Mouse (Mus musculus): Measurements from ENCODE around the gene Srms.

Gene Srms

DNA sequence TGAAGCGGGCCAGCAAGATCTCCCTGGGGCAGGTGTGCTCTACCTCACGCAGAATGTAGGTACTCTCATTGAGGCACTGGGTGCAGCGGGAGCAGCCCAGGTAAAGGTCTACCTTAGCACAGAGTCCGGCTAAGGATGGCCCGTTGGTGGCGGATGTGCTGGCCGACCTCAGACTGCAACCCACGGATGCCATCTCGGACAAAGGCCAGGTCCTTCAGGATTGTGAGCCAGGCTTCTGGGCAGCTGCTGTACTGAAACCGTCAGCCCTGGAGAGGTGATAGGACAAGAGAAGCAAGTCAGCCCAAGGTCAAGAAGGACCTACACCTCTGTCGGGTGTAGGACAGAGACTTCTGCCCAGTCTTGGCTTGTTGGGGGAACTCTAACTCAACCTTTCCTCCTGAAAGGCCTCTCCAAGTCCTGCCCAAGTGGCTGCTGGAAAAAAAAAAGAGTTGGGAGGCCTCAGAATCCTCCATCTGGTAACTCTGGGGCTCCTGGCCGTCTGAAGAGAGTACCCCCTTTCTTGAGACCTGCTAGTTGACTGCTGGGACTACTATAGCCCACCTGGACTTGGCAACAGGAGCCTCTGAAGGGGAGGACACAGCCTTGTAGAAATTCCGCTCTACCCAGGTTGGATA lies 27.9 kb upstream of the Srms start:
- H3K27me3 ChIP-seq (ENCODE audit: insufficient read depth, low read length) = peaks cover 19% of the 10 kb centered on the region
- H3K4me1 ChIP-seq (replicated peaks; ENCODE audit: low read depth, low read length) = peaks cover 72% of the 10 kb centered on the region
- H3K36me3 ChIP-seq (ENCODE audit: insufficient read depth, low read length) = no peaks in the 10 kb centered on the region
- no peaks in the 10 kb centered on the region for H3K9me3 ChIP-seq (ENCODE audit: low read length)
- no peak overlapping the region; the same call in 1 of the 2 replicates for H3K4me3 ChIP-seq (replicated peaks; ENCODE audit: low read length)
- TF ChIP-seq NANOG (IDR thresholded peaks at IDR 0.05; ENCODE audit: borderline replicate concordance, low read length) = no peak
- TF ChIP-seq CTCF (conservative IDR thresholded peaks at IDR 0.05; ENCODE audit: low read length) = no peak
- TF ChIP-seq POU5F1 (IDR thresholded peaks at IDR 0.05; ENCODE audit: borderline replicate concordance, low read length) = no peak

DNA sequence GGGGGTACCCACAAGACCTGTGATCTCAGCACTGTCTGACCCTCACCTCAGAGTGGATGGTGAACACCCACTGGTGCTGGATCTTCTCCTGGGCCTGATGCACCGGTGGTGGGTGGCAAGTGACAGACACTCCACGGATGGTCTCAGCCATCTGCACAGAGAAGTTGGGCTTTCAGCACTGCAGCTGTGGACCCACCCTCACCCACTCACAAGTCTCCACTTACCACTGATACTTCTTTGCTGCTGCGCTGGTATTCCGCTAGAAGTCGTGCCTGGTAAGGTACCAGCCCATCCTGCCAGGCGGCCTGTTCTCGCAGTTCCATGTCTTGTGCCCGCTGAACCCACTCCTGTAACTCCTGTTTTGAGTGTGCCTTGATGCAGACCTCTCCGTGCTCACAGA lies 26.3 kb upstream of the Srms start:
- H3K27me3 ChIP-seq (ENCODE audit: insufficient read depth, low read length) = peaks cover 19% of the 10 kb centered on the region
- TF ChIP-seq POU5F1 (IDR thresholded peaks at IDR 0.05; ENCODE audit: borderline replicate concordance, low read length) (no peak), CTCF (conservative IDR thresholded peaks at IDR 0.05; ENCODE audit: low read length) (no peak), NANOG (IDR thresholded peaks at IDR 0.05; ENCODE audit: borderline replicate concordance, low read length) (no peak)
- H3K9me3 ChIP-seq (ENCODE audit: low read length) = 0 out of 2 replicates have a peak, but pooled peaks cover 4% of the 10 kb centered on the region
- no peak overlapping the region for H3K4me3 ChIP-seq (replicated peaks; ENCODE audit: low read length)
- H3K36me3 ChIP-seq (ENCODE audit: insufficient read depth, low read length) = no peaks in the 10 kb centered on the region
- peaks cover 65% of the 10 kb centered on the region for H3K4me1 ChIP-seq (replicated peaks; ENCODE audit: low read depth, low read length)

DNA sequence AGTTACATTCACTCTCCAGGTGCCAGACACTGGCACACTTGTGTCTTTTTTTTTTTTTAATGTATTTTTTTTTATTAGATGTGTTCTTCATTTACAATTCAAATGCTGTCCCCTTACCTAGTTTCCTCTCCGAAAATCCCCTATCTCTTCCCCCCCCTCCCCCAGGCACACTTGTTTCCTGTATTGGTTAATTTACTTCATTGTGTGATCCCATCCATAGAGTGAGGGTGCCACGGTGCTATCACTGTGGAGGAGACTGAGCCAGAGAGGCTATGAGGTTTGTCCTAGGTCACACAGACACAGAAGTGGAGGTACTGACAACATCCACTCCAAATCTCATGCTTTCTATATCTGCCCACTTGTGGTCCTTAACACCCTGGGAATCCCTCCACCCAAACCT lies 25.9 kb upstream of the Srms start:
- H3K4me1 ChIP-seq (replicated peaks; ENCODE audit: low read depth, low read length) = peaks cover 65% of the 10 kb centered on the region
- 0 out of 2 replicates have a peak, but pooled peaks cover 4% of the 10 kb centered on the region for H3K9me3 ChIP-seq (ENCODE audit: low read length)
- H3K27me3 ChIP-seq (ENCODE audit: insufficient read depth, low read length) = peaks cover 19% of the 10 kb centered on the region
- no peak for TF ChIP-seq CTCF (conservative IDR thresholded peaks at IDR 0.05; ENCODE audit: low read length)
- TF ChIP-seq NANOG (IDR thresholded peaks at IDR 0.05; ENCODE audit: borderline replicate concordance, low read length) = no peak
- no peak for TF ChIP-seq POU5F1 (IDR thresholded peaks at IDR 0.05; ENCODE audit: borderline replicate concordance, low read length)
- H3K4me3 ChIP-seq (replicated peaks; ENCODE audit: low read length) = no peak overlapping the region
- H3K36me3 ChIP-seq (ENCODE audit: insufficient read depth, low read length) = no peaks in the 10 kb centered on the region

GRCm38 (mm10) chr2:181238091-181238610 lies 25.2 kb upstream of the Srms start:
- 0 out of 2 replicates have a peak, but pooled peaks cover 4% of the 10 kb centered on the region for H3K9me3 ChIP-seq (ENCODE audit: low read length)
- no peak overlapping the region for H3K4me3 ChIP-seq (replicated peaks; ENCODE audit: low read length)
- TF ChIP-seq POU5F1 (IDR thresholded peaks at IDR 0.05; ENCODE audit: borderline replicate concordance, low read length) = no peak
- no peak for TF ChIP-seq NANOG (IDR thresholded peaks at IDR 0.05; ENCODE audit: borderline replicate concordance, low read length)
- TF ChIP-seq CTCF (conservative IDR thresholded peaks at IDR 0.05; ENCODE audit: low read length) = no peak
- H3K27me3 ChIP-seq (ENCODE audit: insufficient read depth, low read length) = peaks cover 19% of the 10 kb centered on the region
- H3K4me1 ChIP-seq (replicated peaks; ENCODE audit: low read depth, low read length) = peaks cover 66% of the 10 kb centered on the region
- H3K36me3 ChIP-seq (ENCODE audit: insufficient read depth, low read length) = no peaks in the 10 kb centered on the region

GRCm38 (mm10) chr2:181237251-181238014 lies 24.4 kb upstream of the Srms start:
- 0 out of 2 replicates have a peak, but pooled peaks cover 4% of the 10 kb centered on the region for H3K9me3 ChIP-seq (ENCODE audit: low read length)
- H3K4me1 ChIP-seq (replicated peaks; ENCODE audit: low read depth, low read length) = peaks cover 66% of the 10 kb centered on the region
- TF ChIP-seq POU5F1 (IDR thresholded peaks at IDR 0.05; ENCODE audit: borderline replicate concordance, low read length) = no peak
- peaks cover 26% of the 10 kb centered on the region for H3K27me3 ChIP-seq (ENCODE audit: insufficient read depth, low read length)
- H3K4me3 ChIP-seq (replicated peaks; ENCODE audit: low read length) = no peak overlapping the region
- no peaks in the 10 kb centered on the region for H3K36me3 ChIP-seq (ENCODE audit: insufficient read depth, low read length)

- peaks cover 35% of the 10 kb centered on the region for H3K27me3 ChIP-seq (ENCODE audit: insufficient read depth, low read length)
- H3K9me3 ChIP-seq (ENCODE audit: low read length) = 0 out of 2 replicates have a peak, but pooled peaks cover 4% of the 10 kb centered on the region
- H3K4me3 ChIP-seq (replicated peaks; ENCODE audit: low read length) = no peak overlapping the region
- H3K4me1 ChIP-seq (replicated peaks; ENCODE audit: low read depth, low read length) = peaks cover 66% of the 10 kb centered on the region
- H3K36me3 ChIP-seq (ENCODE audit: insufficient read depth, low read length) = no peaks in the 10 kb centered on the region
- TF ChIP-seq POU5F1 (IDR thresholded peaks at IDR 0.05; ENCODE audit: borderline replicate concordance, low read length) (no peak), CTCF (conservative IDR thresholded peaks at IDR 0.05; ENCODE audit: low read length) (no peak), NANOG (IDR thresholded peaks at IDR 0.05; ENCODE audit: borderline replicate concordance, low read length) (no peak)
Measured at GRCm38 (mm10) chr2:181235681-181236566, 22.9 kb upstream of the Srms start.

GRCm38 (mm10) chr2:181234680-181235079 lies 21.7 kb upstream of the Srms start:
- Histone ChIP-seq H3K9me3 (ENCODE audit: low read length) (0 out of 2 replicates have a peak, but pooled peaks cover 4% of the 10 kb centered on the region), H3K4me3 (replicated peaks; ENCODE audit: low read length) (no peak overlapping the region; the same call in 1 of the 2 replicates)

More at GRCm38 (mm10) chr2:181234680-181235079, 21.7 kb upstream of the Srms start:
- H3K27me3 ChIP-seq (ENCODE audit: insufficient read depth, low read length) = peaks cover 33% of the 10 kb centered on the region
- H3K36me3 ChIP-seq (ENCODE audit: insufficient read depth, low read length) = no peaks in the 10 kb centered on the region
- H3K4me1 ChIP-seq (replicated peaks; ENCODE audit: low read depth, low read length) = peaks cover 59% of the 10 kb centered on the region
- TF ChIP-seq POU5F1 (IDR thresholded peaks at IDR 0.05; ENCODE audit: borderline replicate concordance, low read length) = no peak
- TF ChIP-seq NANOG (IDR thresholded peaks at IDR 0.05; ENCODE audit: borderline replicate concordance, low read length) = no peak
- no peak for TF ChIP-seq CTCF (conservative IDR thresholded peaks at IDR 0.05; ENCODE audit: low read length)

All from E14TG2a.4 (cell line).